Mouse (Mus musculus): Measurements from ENCODE around the gene Bcl7c.
A peak's percentile ranks its signal among the peaks of the same experiment; 100 is the strongest.
"Not testable (repeated sequence)": the region's sequence is repeated elsewhere in the genome, so short reads cannot be mapped to it uniquely, and the experiment has no call there.

The Bcl7c gene

GRCm38 (mm10) chr7:127648516-127649201 is 60.1 kb downstream of the Bcl7c start:
- DNase-seq (ENCODE audit: inconsistent ontology term) = no peak

- DNase-seq (ENCODE audit: inconsistent ontology term) = not testable (repeated sequence)
Observed at GRCm38 (mm10) chr7:127647576-127647975, 61.2 kb downstream of the Bcl7c start.

GRCm38 (mm10) chr7:127646363-127646762 is 62.4 kb downstream of the Bcl7c start:
- DNase-seq (ENCODE audit: inconsistent ontology term) = no peak

- DNase-seq (ENCODE audit: inconsistent ontology term) = no peak
Observed at GRCm38 (mm10) chr7:127642254-127642653, 66.5 kb downstream of the Bcl7c start.

- DNase-seq (ENCODE audit: inconsistent ontology term) = no peak
Observed at GRCm38 (mm10) chr7:127641260-127641659, 67.5 kb downstream of the Bcl7c start.

GRCm38 (mm10) chr7:127636963-127637362 is 71.8 kb downstream of the Bcl7c start:
- peak; percentile 87 for DNase-seq (ENCODE audit: inconsistent ontology term)

- no peak for DNase-seq (ENCODE audit: inconsistent ontology term)
Observed at GRCm38 (mm10) chr7:127631416-127631815, 77.3 kb downstream of the Bcl7c start.

- DNase-seq (ENCODE audit: inconsistent ontology term) = no peak
Observed at GRCm38 (mm10) chr7:127628646-127629045, 80.1 kb downstream of the Bcl7c start.

GRCm38 (mm10) chr7:127626471-127626870 is 82.3 kb downstream of the Bcl7c start:
- no peak for DNase-seq (ENCODE audit: inconsistent ontology term)

- no peak for DNase-seq (ENCODE audit: inconsistent ontology term)
Observed at GRCm38 (mm10) chr7:127626039-127626438, 82.7 kb downstream of the Bcl7c start.

GRCm38 (mm10) chr7:127618402-127618801 is 90.3 kb downstream of the Bcl7c start:
- DNase-seq (ENCODE audit: inconsistent ontology term) = not testable (repeated sequence)

- DNase-seq (ENCODE audit: inconsistent ontology term) = no peak
Observed at GRCm38 (mm10) chr7:127617962-127618361, 90.8 kb downstream of the Bcl7c start.

- no peak for DNase-seq (ENCODE audit: inconsistent ontology term)
Observed at GRCm38 (mm10) chr7:127616881-127617280, 91.9 kb downstream of the Bcl7c start.

- DNase-seq (ENCODE audit: inconsistent ontology term) = no peak
Observed at GRCm38 (mm10) chr7:127616336-127616735, 92.4 kb downstream of the Bcl7c start.

- peak; percentile 87 for DNase-seq (ENCODE audit: inconsistent ontology term)
Observed at GRCm38 (mm10) chr7:127614891-127615843, 93.6 kb downstream of the Bcl7c start, which contains the start of gene Zfp629. Gene Zfp629, minus strand, starts transcription at chr7:127615797.

- DNase-seq (ENCODE audit: inconsistent ontology term) = peak; percentile 62
Observed at GRCm38 (mm10) chr7:127614511-127614890, 94.2 kb downstream of the Bcl7c start.

- DNase-seq (ENCODE audit: inconsistent ontology term) = no peak
Observed at GRCm38 (mm10) chr7:127614091-127614490, 94.6 kb downstream of the Bcl7c start.

GRCm38 (mm10) chr7:127613501-127613900 is 95.2 kb downstream of the Bcl7c start:
- no peak for DNase-seq (ENCODE audit: inconsistent ontology term)

GRCm38 (mm10) chr7:127611561-127611960 is 97.2 kb downstream of the Bcl7c start:
- no peak for DNase-seq (ENCODE audit: inconsistent ontology term)
